Mouse (Mus musculus): Measurements from ENCODE around the gene Chchd5.
A peak's percentile ranks its signal among the peaks of the same experiment; 100 is the strongest.

Gene Chchd5

GRCm38 (mm10) chr2:129151111-129151510 lies 21.6 kb downstream of the Chchd5 start:
- DNase-seq (ENCODE audit: low read depth in 1 of 2, low spot score in 2 of 2): no peak

GRCm38 (mm10) chr2:129152751-129153150 lies 23.3 kb downstream of the Chchd5 start:
- DNase-seq (ENCODE audit: low read depth in 1 of 2, low spot score in 2 of 2): no peak

DNA sequence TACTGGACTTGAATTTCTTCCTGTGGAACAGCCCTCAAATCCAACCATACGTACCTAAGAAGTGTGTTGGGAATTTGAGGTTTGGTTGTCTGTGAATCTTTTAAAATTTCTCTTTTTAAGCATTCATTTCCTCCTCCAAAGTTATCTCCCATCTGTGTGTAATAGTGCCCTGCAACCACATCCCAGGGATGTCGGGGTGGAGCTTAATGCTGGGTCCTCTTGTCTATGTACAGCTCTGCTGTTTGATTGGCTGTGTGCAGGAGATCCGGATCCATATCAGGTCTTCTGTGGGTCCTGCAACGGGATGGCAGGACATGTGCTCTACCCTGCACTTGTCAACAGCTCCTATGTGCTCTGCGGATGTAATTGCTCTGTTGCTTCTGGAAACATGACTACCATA lies 35.3 kb downstream of the Chchd5 start:
- no peak for DNase-seq (ENCODE audit: low read depth in 1 of 2, low spot score in 2 of 2)

DNA sequence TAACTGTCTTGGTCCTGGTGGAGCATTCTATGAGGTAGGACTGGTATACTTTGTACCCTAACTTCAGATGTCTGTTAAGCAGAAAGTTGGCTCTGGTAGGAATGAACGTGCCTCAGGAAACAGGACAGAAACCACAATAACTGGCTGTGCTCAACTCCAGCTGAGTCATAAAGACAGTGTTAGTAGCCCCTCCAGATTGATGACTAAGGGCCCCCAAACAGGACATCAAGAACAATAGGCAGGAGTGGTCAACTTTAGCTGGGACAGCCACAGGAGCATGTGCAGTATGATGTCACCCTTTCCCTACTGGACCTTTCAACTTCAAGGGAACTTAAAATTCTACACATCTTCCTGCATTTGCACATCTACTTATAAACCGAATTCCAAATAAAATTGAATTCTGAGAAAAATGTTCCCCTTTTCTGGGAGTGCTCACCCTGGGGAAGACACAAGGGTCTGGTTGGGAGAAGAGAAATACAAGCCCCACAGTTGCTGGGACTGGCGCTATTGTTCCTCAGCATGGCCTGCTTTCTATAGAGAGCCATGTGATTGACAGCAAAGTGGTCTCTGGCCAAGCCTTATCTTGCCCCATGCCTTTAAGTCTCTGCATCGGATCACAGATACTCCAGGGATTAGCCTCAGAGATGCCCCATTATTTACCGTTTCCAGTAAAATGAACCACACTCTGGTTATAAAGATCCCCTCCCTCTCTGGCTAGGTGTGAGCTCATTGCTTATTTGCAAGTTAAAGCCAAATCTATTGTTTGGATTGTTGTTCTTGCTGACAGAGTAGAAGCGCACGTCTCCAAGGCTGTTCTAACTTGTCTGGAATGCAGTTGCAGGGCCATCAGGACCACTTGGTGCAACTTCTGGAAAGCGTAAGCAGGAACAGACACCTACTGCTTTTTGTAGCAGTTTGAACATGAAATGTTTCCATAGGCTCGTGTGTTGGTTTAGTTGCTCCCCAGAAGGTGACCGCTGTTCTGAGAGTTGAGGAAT lies 37.3 kb downstream of the Chchd5 start:
- no peak for DNase-seq (ENCODE audit: low read depth in 1 of 2, low spot score in 2 of 2)

GRCm38 (mm10) chr2:129173386-129173785 lies 43.9 kb downstream of the Chchd5 start:
- no peak for DNase-seq (ENCODE audit: low read depth in 1 of 2, low spot score in 2 of 2)

- DNase-seq (ENCODE audit: low read depth in 1 of 2, low spot score in 2 of 2): no peak
These were observed 45.0 kb downstream of the Chchd5 start for GRCm38 (mm10) chr2:129174474-129174873.

DNA sequence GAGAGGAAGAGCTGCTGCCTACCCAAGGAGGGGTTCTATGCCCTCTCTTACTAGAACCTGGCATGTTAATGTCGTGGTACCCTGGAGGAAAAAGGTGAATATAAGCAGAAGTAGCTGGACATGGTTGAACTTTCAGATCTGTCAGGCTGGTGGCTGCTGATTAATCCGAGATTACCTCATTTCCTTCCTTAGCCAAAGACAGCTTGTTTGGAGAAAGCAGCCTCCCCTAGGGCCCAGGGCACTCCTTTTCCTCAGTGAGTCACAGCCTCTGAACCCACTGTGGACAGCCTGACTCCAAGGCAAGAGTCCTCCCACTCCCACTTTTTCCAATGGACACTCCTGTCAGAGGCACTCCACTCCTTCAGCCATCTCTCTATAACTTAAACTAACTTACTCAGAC lies 46.1 kb downstream of the Chchd5 start:
- DNase-seq (ENCODE audit: low read depth in 1 of 2, low spot score in 2 of 2): no peak

- no peak for DNase-seq (ENCODE audit: low read depth in 1 of 2, low spot score in 2 of 2)
These were observed 47.3 kb downstream of the Chchd5 start for GRCm38 (mm10) chr2:129176676-129177420.

DNA sequence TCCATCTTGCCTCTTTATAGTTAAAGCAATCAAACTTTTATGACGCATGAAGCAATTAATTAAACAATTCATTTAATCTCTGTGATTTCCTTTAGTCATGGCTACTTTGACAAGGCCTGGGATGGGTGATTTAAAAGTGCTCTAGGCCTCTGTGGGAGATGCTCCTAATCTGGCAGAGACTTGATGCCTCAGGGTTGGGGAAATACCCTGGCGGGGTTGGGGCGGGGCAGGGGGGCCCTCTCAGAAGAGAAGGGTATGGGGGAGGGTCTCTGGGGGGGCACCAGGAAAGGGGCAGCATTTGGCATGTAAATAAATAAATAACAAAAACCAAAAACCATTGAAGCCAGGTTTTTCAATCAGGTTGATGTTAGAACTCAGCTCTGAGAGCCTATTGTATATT lies 48.2 kb downstream of the Chchd5 start:
- no peak for DNase-seq (ENCODE audit: low read depth in 1 of 2, low spot score in 2 of 2)

- DNase-seq (ENCODE audit: low read depth in 1 of 2, low spot score in 2 of 2): no peak
These were observed 48.8 kb downstream of the Chchd5 start for GRCm38 (mm10) chr2:129178182-129178908.

DNA sequence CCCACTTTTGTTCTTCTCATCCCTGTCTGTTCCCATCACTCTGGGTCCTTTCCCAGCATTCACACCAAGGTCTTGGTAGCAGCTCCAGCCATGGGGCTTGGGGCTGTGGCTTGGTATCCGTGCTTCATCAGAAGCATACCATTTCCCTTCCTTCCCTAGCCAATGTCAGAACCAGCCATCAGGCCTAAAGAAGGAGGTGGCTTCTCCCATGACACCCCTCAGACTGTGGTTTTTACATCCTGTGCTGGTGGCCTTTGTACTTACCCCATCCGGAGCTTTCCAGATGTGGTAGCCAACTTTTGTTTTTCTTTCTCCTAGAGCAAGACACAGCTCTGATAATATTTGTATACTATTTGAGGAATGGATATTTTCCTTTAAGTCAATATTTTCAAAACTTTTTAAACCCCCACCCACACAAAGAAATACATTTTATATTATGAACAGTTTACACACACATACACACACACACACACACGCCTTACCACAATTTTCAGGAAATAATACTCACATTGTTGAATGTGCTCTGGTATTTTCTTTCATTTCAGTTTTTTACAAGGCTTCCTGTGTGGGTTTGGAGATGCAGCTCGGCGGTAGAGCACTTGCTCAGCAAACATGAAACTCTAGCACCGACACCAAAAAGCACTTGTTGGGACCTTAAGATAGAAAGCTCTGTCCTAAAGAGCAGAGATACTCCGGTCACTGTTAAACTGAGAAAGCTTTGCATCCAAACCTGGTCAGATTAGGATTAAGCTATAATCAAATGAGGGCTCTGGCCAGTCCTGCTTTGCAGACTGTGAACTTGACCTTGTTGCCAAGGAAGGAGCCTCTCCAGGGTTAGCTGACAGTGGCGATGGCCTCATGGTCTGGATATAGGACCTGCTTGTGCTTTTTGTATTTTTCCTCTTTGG lies 50.7 kb downstream of the Chchd5 start:
- DNase-seq (ENCODE audit: low read depth in 1 of 2, low spot score in 2 of 2): no peak

DNA sequence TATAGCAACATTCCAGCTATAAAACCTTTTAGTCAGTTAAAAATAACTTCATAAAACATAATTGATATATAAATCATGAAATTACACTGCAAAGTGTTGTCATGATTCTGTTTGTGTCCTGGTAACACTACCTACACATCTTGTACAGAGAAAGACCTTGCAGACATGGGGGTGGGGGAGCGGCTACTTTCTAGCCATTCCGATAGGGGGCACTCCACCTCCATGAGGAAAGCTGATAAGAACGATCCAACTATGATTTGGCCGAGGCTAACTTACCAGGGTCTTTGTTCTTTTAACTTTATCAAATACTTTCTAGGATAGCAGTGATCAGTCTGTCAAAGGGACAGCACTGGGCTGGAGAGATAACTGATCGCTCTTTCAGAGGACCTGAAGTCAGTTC lies 52.0 kb downstream of the Chchd5 start:
- DNase-seq (ENCODE audit: low read depth in 1 of 2, low spot score in 2 of 2): no peak

- DNase-seq (ENCODE audit: low read depth in 1 of 2, low spot score in 2 of 2): no peak
These were observed 52.9 kb downstream of the Chchd5 start for GRCm38 (mm10) chr2:129182412-129182811.

- DNase-seq (ENCODE audit: low read depth in 1 of 2, low spot score in 2 of 2): peak in 1 of 2 experiments; percentile 29
These were observed 54.1 kb downstream of the Chchd5 start for GRCm38 (mm10) chr2:129183561-129184031.

Data from monocyte, adult 2 months (primary cell).